Mouse (Mus musculus) kidney, embryonic 14.5 days (tissue): ENCODE results near the gene Fkbp15. TPM values are rescaled to one million over a fixed set of nuclear protein-coding genes. Genes with fewer than 3 reads are reported as not detected.
A peak's percentile ranks its signal among the peaks of the same experiment; 100 is the strongest.

Experiments
- ATAC-seq: fragments of 200-750 bp; cut with Nextera tagmentation; 2 replicates; pipeline ENCODE4 v1.8.0; 2017; ENCODE audit warnings: moderate number of reproducible peaks, mild to moderate bottlenecking, moderate TSS enrichment, moderate library complexity; ENCODE audit not compliant: low FRiP score, low TSS enrichment
- H3K27ac ChIP-seq: fragments of 300-500 bp; sonication (generic); 2 replicates; pipeline ENCODE4 v1.5.1; 2014; ENCODE audit warnings: low read depth, mild to moderate bottlenecking, low read length, moderate library complexity, mixed read lengths
- H3K27me3 ChIP-seq: fragments of 300-500 bp; sonication (generic); 2 replicates; pipeline ENCODE4 v1.6.1; 2014; ENCODE audit warnings: mild to moderate bottlenecking, low read length; ENCODE audit not compliant: control insufficient read depth, insufficient read depth
- H3K36me3 ChIP-seq: fragments of 300-500 bp; sonication (generic); 2 replicates; pipeline ENCODE4 v1.6.1; 2014; ENCODE audit warnings: low read length, mixed read lengths; ENCODE audit not compliant: control insufficient read depth, insufficient read depth
- H3K4me1 ChIP-seq: fragments of 300-500 bp; sonication (generic); 2 replicates; pipeline ENCODE4 v1.6.1; 2014; ENCODE audit warnings: low read length, mixed read lengths; ENCODE audit not compliant: control insufficient read depth, insufficient read depth
- H3K4me2 ChIP-seq: fragments of 300-500 bp; sonication (generic); replicated peaks from 2 replicates; pipeline ENCODE4 v1.6.1; 2014; ENCODE audit warnings: low read depth, mild to moderate bottlenecking, low read length
- H3K4me3 ChIP-seq: fragments of 300-500 bp; sonication (generic); 2 replicates; pipeline ENCODE4 v1.5.1; 2014; ENCODE audit warnings: mild to moderate bottlenecking, low read length
- H3K9ac ChIP-seq: fragments of 300-500 bp; sonication (generic); 2 replicates; pipeline ENCODE4 v1.6.1; 2014; ENCODE audit warnings: low read depth, mild to moderate bottlenecking, low read length, moderate library complexity
- H3K9me3 ChIP-seq: fragments of 300-500 bp; sonication (generic); 2 replicates; pipeline ENCODE4 v1.6.1; 2016; ENCODE audit warnings: low read length; ENCODE audit not compliant: control insufficient read depth
- WGBS: fragments of 180-500 bp; shearing (Covaris S2); extraction: QIAGEN DNeasy Blood & Tissue Kit; methylation state at CpG from one replicate; pipeline ENCODE4 v1.1.7; 2014; 5-methylcytosine and 5-hydroxymethylcytosine counted together
- polyA plus RNA-seq: library from polyadenylated mRNA; unstranded; fragments of >200 nt; fragmentation: Nextera tagmentation; extraction: Ambion mirVana; gene quantifications from 2 replicates; pipeline ENCODE4 v1.2.1, GENCODE M21; 2014

Gene Fkbp15
- polyA plus RNA-seq, 1 experiment from 2014 or later: 25.2 TPM

- Histone ChIP-seq H3K27me3 (no peaks in the 10 kb centered on the region), H3K4me3 (no peak overlapping the region), H3K27ac (no peak overlapping the region), H3K9me3 (no peaks in the 10 kb centered on the region), H3K4me1 (peaks cover 17% of the 10 kb centered on the region), H3K4me2 (no peak overlapping the region), H3K36me3 (peaks cover 16% of the 10 kb centered on the region; the same call in 1 of the 2 replicates), H3K9ac (no peak overlapping the region)
- no peak for ATAC-seq
- WGBS: 96% methylated on average over 1 of the region's 1 CpGs
Observed at GRCm38 (mm10) chr4:62294741-62295140, 65.6 kb downstream of the Fkbp15 start.

GRCm38 (mm10) chr4:62293219-62293861 lies 67.0 kb downstream of the Fkbp15 start:
- Histone ChIP-seq H3K27me3 (no peaks in the 10 kb centered on the region), H3K4me2 (no peak overlapping the region), H3K27ac (no peak overlapping the region), H3K9me3 (no peaks in the 10 kb centered on the region), H3K4me1 (peaks cover 17% of the 10 kb centered on the region), H3K4me3 (no peak overlapping the region), H3K9ac (no peak overlapping the region), H3K36me3 (peaks cover 5% of the 10 kb centered on the region; the same call in 1 of the 2 replicates)
- 0 out of 2 replicates have a peak, but pooled peaks have one; percentile 18 for ATAC-seq
- WGBS: 37% methylated on average over 10 of the region's 10 CpGs

DNA sequence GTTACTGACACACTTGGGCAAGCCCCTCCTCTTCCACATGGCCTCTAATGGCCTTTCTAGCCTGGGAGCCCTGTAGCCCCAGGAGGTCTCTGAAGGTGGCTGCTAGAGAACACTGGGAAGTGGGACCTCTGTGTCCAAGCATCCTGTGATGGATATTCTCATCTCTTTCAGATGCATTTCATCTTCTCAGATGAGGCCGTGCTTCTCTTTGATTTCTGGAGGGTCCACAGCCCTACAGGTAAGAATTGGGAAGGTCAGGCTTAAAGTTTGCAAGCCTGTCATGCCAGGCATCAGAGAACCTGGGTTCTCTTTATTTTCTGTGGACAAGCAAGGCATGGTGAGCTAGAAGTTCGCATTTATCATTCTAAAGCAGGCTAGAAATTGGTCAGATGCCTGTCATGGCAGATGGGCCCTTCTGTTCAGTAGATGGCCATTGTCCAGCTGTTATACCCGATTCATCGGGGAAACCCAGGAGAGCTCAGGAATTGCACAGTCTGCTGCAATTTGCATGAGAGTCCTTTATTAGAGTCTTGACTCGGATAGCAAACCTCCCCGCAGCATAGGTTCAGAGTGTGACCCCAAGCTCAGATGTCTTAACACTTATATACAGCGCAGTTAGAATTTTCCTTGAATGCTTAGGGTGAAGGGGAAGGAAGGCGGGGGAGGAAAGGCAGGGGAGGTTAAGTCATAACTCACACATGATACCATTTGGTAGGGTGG lies 67.7 kb downstream of the Fkbp15 start:
- no peak overlapping the region for H3K4me2 ChIP-seq
- H3K9me3 ChIP-seq: no peaks in the 10 kb centered on the region
- no peak overlapping the region for H3K4me3 ChIP-seq
- peak; percentile 23; the same call in 1 of the 2 replicates for ATAC-seq
- 33% methylated on average over 8 of the region's 8 CpGs for WGBS
- peaks cover 3% of the 10 kb centered on the region; the same call in 1 of the 2 replicates for H3K36me3 ChIP-seq
- no peak overlapping the region for H3K9ac ChIP-seq
- no peaks in the 10 kb centered on the region for H3K27me3 ChIP-seq
- H3K4me1 ChIP-seq: peaks cover 19% of the 10 kb centered on the region
- no peak overlapping the region for H3K27ac ChIP-seq

GRCm38 (mm10) chr4:62290816-62291505 lies 69.4 kb downstream of the Fkbp15 start:
- Histone ChIP-seq H3K27me3 (no peaks in the 10 kb centered on the region), H3K27ac (no peak overlapping the region), H3K36me3 (peaks cover 2% of the 10 kb centered on the region; the same call in 1 of the 2 replicates), H3K9ac (no peak overlapping the region), H3K4me3 (no peak overlapping the region), H3K4me2 (no peak overlapping the region), H3K4me1 (peaks cover 23% of the 10 kb centered on the region), H3K9me3 (no peaks in the 10 kb centered on the region)
- 91% methylated on average over 9 of the region's 9 CpGs for WGBS
- ATAC-seq: no peak

- H3K4me1 ChIP-seq: peaks cover 23% of the 10 kb centered on the region
- ATAC-seq: no peak
- no peaks in the 10 kb centered on the region; the same call in 1 of the 2 replicates for H3K36me3 ChIP-seq
- 89% methylated on average over 7 of the region's 7 CpGs for WGBS
- H3K4me2 ChIP-seq: no peak overlapping the region
- H3K27ac ChIP-seq: no peak overlapping the region
- no peaks in the 10 kb centered on the region for H3K9me3 ChIP-seq
- H3K9ac ChIP-seq: no peak overlapping the region
- no peak overlapping the region for H3K4me3 ChIP-seq
- no peaks in the 10 kb centered on the region for H3K27me3 ChIP-seq
Observed at GRCm38 (mm10) chr4:62289226-62289625, 71.1 kb downstream of the Fkbp15 start.

DNA sequence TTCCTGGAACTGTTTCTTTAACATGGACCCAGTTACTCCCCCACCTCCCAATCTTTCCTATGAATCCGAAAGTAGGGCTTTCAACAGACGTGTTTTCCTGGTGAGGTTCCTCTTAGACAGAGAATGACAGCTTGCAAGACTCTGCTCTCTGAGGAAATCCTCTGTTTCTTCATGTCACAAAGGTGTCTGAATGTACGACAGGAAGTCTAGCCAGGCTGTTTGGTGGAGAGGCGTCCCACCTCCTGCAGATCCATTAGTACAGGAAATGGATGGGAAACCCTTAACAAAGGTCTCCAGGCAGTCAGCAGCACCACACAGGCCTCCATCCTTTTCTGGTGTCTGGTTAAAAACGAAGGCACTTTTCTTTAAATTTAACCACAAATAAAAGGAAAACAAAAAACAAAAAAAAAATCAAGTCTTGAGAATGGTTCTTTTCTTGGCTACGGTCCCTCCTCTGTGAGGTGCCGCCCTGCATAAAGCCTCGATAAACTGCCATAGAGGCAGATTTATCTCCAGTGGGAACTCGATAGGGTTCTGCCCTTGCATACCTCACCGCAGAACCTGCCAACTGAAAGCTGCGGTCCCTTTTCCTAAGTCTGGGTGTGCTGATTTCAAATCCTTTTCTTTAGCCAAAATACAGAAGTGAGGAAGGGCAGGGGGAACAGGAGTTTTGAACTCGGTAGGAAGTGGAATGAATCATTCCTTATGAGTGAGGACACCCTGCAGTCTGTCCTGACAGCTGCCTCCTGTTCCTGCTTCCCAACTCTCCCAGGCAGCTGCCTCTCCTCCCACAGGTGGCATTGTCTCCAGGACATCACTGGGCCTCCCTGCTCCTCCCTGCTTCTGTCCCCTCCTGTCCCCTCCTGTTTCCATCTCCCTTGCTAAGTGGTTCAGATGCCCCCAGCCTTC lies 73.1 kb downstream of the Fkbp15 start:
- ATAC-seq: peak; percentile 13; the same call in 1 of the 2 replicates
- Histone ChIP-seq H3K9ac (peak overlapping the region; percentile 40; the same call in 1 of the 2 replicates), H3K27ac (peak overlapping the region; percentile 20; the same call in 1 of the 2 replicates), H3K27me3 (no peaks in the 10 kb centered on the region), H3K4me1 (peaks cover 6% of the 10 kb centered on the region; the same call in 1 of the 2 replicates), H3K4me3 (peak overlapping the region; percentile 48), H3K4me2 (peak overlapping the region; percentile 82), H3K36me3 (no peaks in the 10 kb centered on the region; the same call in 1 of the 2 replicates), H3K9me3 (no peaks in the 10 kb centered on the region)
- WGBS: 4% methylated on average over 12 of the region's 12 CpGs

GRCm38 (mm10) chr4:62286257-62286991 lies 73.9 kb downstream of the Fkbp15 start:
- under 1% methylated on average over 55 of the region's 55 CpGs for WGBS
- Histone ChIP-seq H3K4me2 (peak overlapping the region; percentile 82), H3K4me3 (peak overlapping the region; percentile 48), H3K9ac (peak overlapping the region; percentile 40), H3K27me3 (no peaks in the 10 kb centered on the region), H3K27ac (peak overlapping the region; percentile 20; the same call in 1 of the 2 replicates), H3K4me1 (peaks cover 5% of the 10 kb centered on the region; the same call in 1 of the 2 replicates), H3K9me3 (no peaks in the 10 kb centered on the region), H3K36me3 (no peaks in the 10 kb centered on the region)
- ATAC-seq: peak; percentile 92
